Mouse (Mus musculus) CH12.LX (cell line): ENCODE results near the gene P2ry6. TPM values are rescaled to one million over a fixed set of nuclear protein-coding genes. Genes with fewer than 3 reads are reported as not detected.

Experiments used
- DNase-seq: peaks from one replicate; pipeline ENCODE4 v3.0.0-alpha.2; 2013; ENCODE audit errors: extremely low read depth
- H3K27ac ChIP-seq: 2 replicates; pipeline ENCODE4 v1.5.1; 2012; ENCODE audit warnings: low read depth, mild to moderate bottlenecking, control low read depth, moderate library complexity; ENCODE audit not compliant: insufficient read depth
- H3K27me3 ChIP-seq: replicated peaks from 2 replicates; pipeline ENCODE3; 2012; ENCODE audit warnings: inconsistent platforms
- H3K36me3 ChIP-seq, 2 experiments: replicated peaks in 1 of 2; 2 replicates each; pipeline versions ENCODE3 to v1.6.1; 2012; ENCODE audit warnings: inconsistent platforms in 1 of 2, low read length in 1 of 2, mild to moderate bottlenecking in 1 of 2, mixed read lengths in 1 of 2, moderate library complexity in 1 of 2; ENCODE audit not compliant: control insufficient read depth in 1 of 2, insufficient read depth in 1 of 2
- H3K4me1 ChIP-seq, 2 experiments: 2 replicates each; pipeline ENCODE4 v1.6.1; 2012; ENCODE audit warnings: inconsistent platforms in 1 of 2, moderate library complexity in 1 of 2; ENCODE audit not compliant: insufficient read depth in 2 of 2, control insufficient read depth in 1 of 2
- H3K4me2 ChIP-seq: 2 replicates; pipeline ENCODE4 v1.6.1; 2012; ENCODE audit warnings: low read depth, mild to moderate bottlenecking, control low read depth; ENCODE audit not compliant: poor library complexity, insufficient read depth, severe bottlenecking
- H3K4me3 ChIP-seq, 3 experiments: fragments of 150-350 bp in 1 of 3; sonication (generic) in 1 of 3; replicated peaks in 1 of 3; 2 replicates each; pipeline versions ENCODE3 to v1.5.1; 2011 to 2012; ENCODE audit warnings: low read depth in 2 of 3, low read length in 2 of 3, mild to moderate bottlenecking in 2 of 3, moderate library complexity in 2 of 3, control low read depth in 1 of 3, improper control_type of control experiment in 1 of 3, inconsistent platforms in 1 of 3, mixed read lengths in 1 of 3; ENCODE audit not compliant: poor library complexity in 1 of 3
- H3K79me2 ChIP-seq: replicated peaks from 2 replicates; pipeline ENCODE4 v1.6.1; 2012; ENCODE audit warnings: mild to moderate bottlenecking, moderate library complexity; ENCODE audit not compliant: control insufficient read depth, poor library complexity, insufficient read depth, severe bottlenecking; ENCODE audit errors: extremely low read depth
- H3K9ac ChIP-seq: 2 replicates; pipeline ENCODE4 v1.6.1; 2012; ENCODE audit warnings: low read depth, mild to moderate bottlenecking, control low read depth, moderate library complexity; ENCODE audit not compliant: insufficient read depth
- H3K9me3 ChIP-seq: replicated peaks from 2 replicates; pipeline ENCODE3; 2012; ENCODE audit warnings: low read length, inconsistent platforms, mixed read lengths
- E2F4 ChIP-seq: IDR thresholded peaks from 2 replicates; pipeline ENCODE4 v1.6.1; 2011; ENCODE audit warnings: low read depth, low read length, improper control_type of control experiment; ENCODE audit not compliant: insufficient replicate concordance
- EP300 ChIP-seq: IDR thresholded peaks from 2 replicates; pipeline ENCODE4 v1.6.1; 2011; ENCODE audit warnings: low read length, improper control_type of control experiment
- GABPA ChIP-seq: IDR thresholded peaks from 2 replicates; pipeline ENCODE4 v1.6.1; 2012; ENCODE audit warnings: low read depth, low read length, improper control_type of control experiment, inconsistent platforms; ENCODE audit not compliant: insufficient replicate concordance
- HCFC1 ChIP-seq: IDR thresholded peaks from 2 replicates; pipeline ENCODE4 v1.6.1; 2012; ENCODE audit warnings: low read depth, mild to moderate bottlenecking, inconsistent platforms, low read length, improper control_type of control experiment
- MAFK ChIP-seq: IDR thresholded peaks from 2 replicates; pipeline ENCODE4 v1.6.1; 2011; ENCODE audit warnings: low read length, improper control_type of control experiment; ENCODE audit not compliant: insufficient replicate concordance
- MAZ ChIP-seq: IDR thresholded peaks from 2 replicates; pipeline ENCODE4 v1.6.1; 2012; ENCODE audit warnings: low read depth, mild to moderate bottlenecking, inconsistent platforms, low read length, improper control_type of control experiment, moderate library complexity
- MEF2A ChIP-seq: IDR thresholded peaks from 2 replicates; pipeline ENCODE4 v1.6.1; 2014; ENCODE audit warnings: low read depth, mild to moderate bottlenecking, inconsistent platforms, low read length, improper control_type of control experiment, borderline replicate concordance
- MYC ChIP-seq: IDR thresholded peaks from 2 replicates; pipeline ENCODE4 v1.6.1; 2011; ENCODE audit warnings: low read depth, mild to moderate bottlenecking, improper control_type of control experiment, low read length
- NRF1 ChIP-seq: IDR thresholded peaks from 2 replicates; pipeline ENCODE4 v1.6.1; 2014; ENCODE audit warnings: low read depth, mild to moderate bottlenecking, inconsistent platforms, low read length, improper control_type of control experiment, moderate library complexity
- PAX5 ChIP-seq: IDR thresholded peaks from 2 replicates; pipeline ENCODE4 v1.6.1; 2012; ENCODE audit warnings: low read length, inconsistent platforms, mixed read lengths
- POLR2AphosphoS2 ChIP-seq: IDR thresholded peaks from 2 replicates; pipeline ENCODE4 v1.6.1; 2011; ENCODE audit warnings: low read depth, low read length, improper control_type of control experiment
- RAD21 ChIP-seq: IDR thresholded peaks from 2 replicates; pipeline ENCODE4 v1.6.1; 2011; ENCODE audit warnings: low read depth, mild to moderate bottlenecking, low read length, improper control_type of control experiment, moderate library complexity
- SMC3 ChIP-seq: IDR thresholded peaks from 2 replicates; pipeline ENCODE4 v1.6.1; 2011; ENCODE audit warnings: low read depth, low read length, improper control_type of control experiment
- TBP ChIP-seq: conservative IDR thresholded peaks from 2 replicates; pipeline ENCODE4 v1.6.1; 2011; ENCODE audit warnings: low read depth, low read length, improper control_type of control experiment
- TCF12 ChIP-seq: IDR thresholded peaks from 2 replicates; pipeline ENCODE4 v1.6.1; 2014; ENCODE audit warnings: low read depth, mild to moderate bottlenecking, inconsistent platforms, low read length, improper control_type of control experiment
- ZC3H11A ChIP-seq: IDR thresholded peaks from 2 replicates; pipeline ENCODE4 v1.6.1; 2012; ENCODE audit warnings: low read depth, mild to moderate bottlenecking, inconsistent platforms, low read length, improper control_type of control experiment
- ZMIZ1 ChIP-seq: IDR thresholded peaks from 2 replicates; pipeline ENCODE4 v1.6.1; 2012; ENCODE audit warnings: low read depth, mild to moderate bottlenecking, inconsistent platforms, low read length, improper control_type of control experiment
- dilution Hi-C: fragments of 300-500 bp; cut with MboI; formaldehyde crosslinking; loops from 2 replicates; pipeline ENCODE4 v1.14.3; 2020; ENCODE audit warnings: low sequenced_read_pairs; ENCODE audit not compliant: extremely low pct_unique_long_range_greater_than_20kb, extremely low pct_ligation_motif_present
- in situ Hi-C: fragments of 300-500 bp; cut with MboI; formaldehyde crosslinking; loops from 3 replicates; pipeline ENCODE4 v1.14.3; 2019; ENCODE audit warnings: low sequenced_read_pairs, low pct_ligation_motif_present, low pct_unique_long_range_greater_than_20kb, mixed read lengths
- polyA plus RNA-seq: library from polyadenylated mRNA; unstranded; fragments of >175 nt; gene quantifications from 2 replicates; pipeline ENCODE4 v1.2.1, GENCODE M21; 2012; ENCODE audit warnings: low read depth; ENCODE audit not compliant: insufficient read length
- total RNA-seq, 2 experiments: library from RNA; depleted of rRNA; stranded (reverse); fragments of 300-350 nt in 1 of 2; fragments of >200 nt in 1 of 2; gene quantifications; 2 replicates each; pipeline ENCODE4 v1.2.3; 2012 to 2014

P2ry6 gene
- total and polyA plus RNA-seq, 3 experiments: 0.17 to 1.5 TPM; not detected in 1

- DNase-seq: no peak
- Histone ChIP-seq H3K4me3 (no peak overlapping the region), H3K27me3 (peaks cover 3% of the 10 kb centered on the region), H3K36me3 (no peaks in the 10 kb centered on the region), H3K4me1 (peaks cover 0 to 38% of the 10 kb centered on the region in 2 experiments; a peak in 2 of 4 replicates), H3K79me2 (no peaks in the 10 kb centered on the region), H3K9ac (no peak overlapping the region), H3K27ac (no peak overlapping the region), H3K9me3 (no peaks in the 10 kb centered on the region), H3K4me2 (no peak overlapping the region)
- TF ChIP-seq PAX5 (no peak), POLR2AphosphoS2 (no peak)
- in situ Hi-C loops (no loop called here), dilution Hi-C loops (no loop called here)
These were observed 69.4 kb downstream of the P2ry6 start for GRCm38 (mm10) chr7:100905037-100905436.

GRCm38 (mm10) chr7:100904612-100905011, 69.8 kb downstream of the P2ry6 start:
- no peak overlapping the region for H3K4me3 ChIP-seq
- TF ChIP-seq MAFK (no peak), MEF2A (no peak), NRF1 (no peak), ZC3H11A (no peak), EP300 (no peak), RAD21 (no peak), MYC (no peak), GABPA (no peak), E2F4 (no peak), MAZ (no peak), HCFC1 (no peak), TCF12 (no peak), TBP (no peak), ZMIZ1 (no peak), SMC3 (no peak)
- peaks cover 0 to 34% of the 10 kb centered on the region in 2 experiments; a peak in 2 of 4 replicates for H3K4me1 ChIP-seq
- H3K36me3 ChIP-seq: no peaks in the 10 kb centered on the region
- no peak overlapping the region for H3K9ac ChIP-seq
- H3K27me3 ChIP-seq: peaks cover 3% of the 10 kb centered on the region
- peak; percentile 32 for DNase-seq
- no peaks in the 10 kb centered on the region for H3K9me3 ChIP-seq
- H3K4me2 ChIP-seq: no peak overlapping the region
- in situ Hi-C loops: no loop called here
- no peak overlapping the region for H3K27ac ChIP-seq
- no peaks in the 10 kb centered on the region for H3K79me2 ChIP-seq
- dilution Hi-C loops: no loop called here
